In genomic region chr2:158922766-158923165, GRCm38 (mm10) we compare ENCODE assay signal across 12 mouse cellular contexts.
A peak's percentile ranks its signal among the peaks of the same experiment; 100 is the strongest.
DNase-seq lines count a peak whose midpoint lies in the region; ATAC-seq and TF ChIP-seq lines count a peak whose summit lies in the region.
"Had no signal": no experiment of that assay in that cellular context is flagged by ENCODE, and none has a peak within 500 bp of the region (broad histone marks: within the 10 kb centered on the region; RNA-seq: fewer than 3 reads in every experiment).

No protein-coding gene starts in this region.

- H3K4me2 ChIP-seq in intestine, embryonic 14.5 days (ENCODE audit: low read length), result no peak overlapping the region
- no peak overlapping the region for H3K4me2 ChIP-seq in intestine, embryonic 16.5 days (ENCODE audit: low read depth, low read length)
- no peak overlapping the region for H3K4me2 ChIP-seq in limb, embryonic 14.5 days (replicated peaks; ENCODE audit: low read depth, low read length, severe bottlenecking)

- peak; percentile 68 for DNase-seq in intestine, embryonic 14.5 days (ENCODE audit: low spot score)
- peak; percentile 17 for DNase-seq in ES-E14 (ENCODE audit: low read depth, low spot score)
- DNase-seq in embryo, embryonic 11 days, result peak; percentile 65
- peak; percentile 72 for DNase-seq in limb, embryonic 14.5 days (ENCODE audit: low spot score)
- no peak for DNase-seq in spleen, postnatal 36 days (ENCODE audit: low spot score in 2 of 2)
- no peak for DNase-seq in thymus, postnatal 10 days (ENCODE audit: low spot score in 2 of 2)
- DNase-seq: forebrain, postnatal 0 days; lung, postnatal 10 days; right cerebral cortex, postnatal 14 days had no signal

- no peaks in the 10 kb centered on the region for H3K36me3 ChIP-seq in intestine, embryonic 14.5 days (ENCODE audit: control insufficient read depth, insufficient read depth, low read length)
- no peaks in the 10 kb centered on the region for H3K36me3 ChIP-seq in intestine, embryonic 16.5 days (ENCODE audit: control insufficient read depth, insufficient read depth, low read length)
- H3K36me3 ChIP-seq in ES-E14 (ENCODE audit: control insufficient read depth, insufficient read depth, low read length, poor library complexity, severe bottlenecking), result no peaks in the 10 kb centered on the region
- no peaks in the 10 kb centered on the region for H3K36me3 ChIP-seq in limb, embryonic 14.5 days (ENCODE audit: control insufficient read depth, insufficient read depth, low read length)
- H3K36me3 ChIP-seq: midbrain, embryonic 10.5 days had no signal

- ATAC-seq in intestine, embryonic 14.5 days (replicated peaks; ENCODE audit: low FRiP score, low TSS enrichment, low read depth), result no peak
- no peak for ATAC-seq in intestine, embryonic 16.5 days
- no peak for ATAC-seq in limb, embryonic 14.5 days (ENCODE audit: low FRiP score, low read depth)
- ATAC-seq: forebrain, postnatal 0 days had no signal

- in situ Hi-C loops in ES-E14 (cut with MboI; ENCODE audit: low sequenced_read_pairs in 2 of 2, unreplicated experiment in 2 of 2), result no loop called here

- no peak overlapping the region for H3K4me3 ChIP-seq in intestine, embryonic 14.5 days (ENCODE audit: low read depth, low read length)
- H3K4me3 ChIP-seq in intestine, embryonic 16.5 days (ENCODE audit: low read length), result no peak overlapping the region
- H3K4me3 ChIP-seq in ES-E14 (ENCODE audit: insufficient read depth in 1 of 2, low read depth in 1 of 2, low read length in 2 of 2, poor library complexity in 1 of 2, severe bottlenecking in 1 of 2), result no peak overlapping the region
- no peak overlapping the region for H3K4me3 ChIP-seq in limb, embryonic 14.5 days (replicated peaks; ENCODE audit: low read length)
- H3K4me3 ChIP-seq: midbrain, embryonic 10.5 days had no signal

- H3K9me3 ChIP-seq in intestine, embryonic 14.5 days (ENCODE audit: control insufficient read depth, low read length), result no peaks in the 10 kb centered on the region
- H3K9me3 ChIP-seq in intestine, embryonic 16.5 days (ENCODE audit: control insufficient read depth, low read length), result no peaks in the 10 kb centered on the region
- no peaks in the 10 kb centered on the region for H3K9me3 ChIP-seq in ES-E14 (ENCODE audit: control insufficient read depth, insufficient read depth, low read depth, low read length)
- H3K9me3 ChIP-seq in limb, embryonic 14.5 days (ENCODE audit: control insufficient read depth, low read length), result no peaks in the 10 kb centered on the region
- H3K9me3 ChIP-seq: midbrain, embryonic 10.5 days had no signal

- WGBS in intestine, embryonic 14.5 days, result 39% methylated on average over 5 of the region's 5 CpGs
- 45% methylated on average over 5 of the region's 5 CpGs for WGBS in intestine, embryonic 16.5 days
- WGBS in limb, embryonic 14.5 days, result 34% methylated on average over 5 of the region's 5 CpGs

- no peak for TF ChIP-seq POLR2A in limb, embryonic 14.5 days (IDR thresholded peaks at IDR 0.05; ENCODE audit: borderline replicate concordance, extremely low read depth, insufficient read depth, insufficient read length)

- no peaks in the 10 kb centered on the region for H3K27me3 ChIP-seq in intestine, embryonic 14.5 days (replicated peaks; ENCODE audit: control insufficient read depth, insufficient read depth, low read length)
- no peaks in the 10 kb centered on the region for H3K27me3 ChIP-seq in intestine, embryonic 16.5 days (replicated peaks; ENCODE audit: control insufficient read depth, insufficient read depth, low read length)
- H3K27me3 ChIP-seq in limb, embryonic 14.5 days (ENCODE audit: control insufficient read depth, insufficient read depth, low read length), result no peaks in the 10 kb centered on the region

- no peak overlapping the region for H3K9ac ChIP-seq in intestine, embryonic 14.5 days (ENCODE audit: low read length)
- no peak overlapping the region for H3K9ac ChIP-seq in intestine, embryonic 16.5 days (ENCODE audit: low read depth, low read length)
- H3K9ac ChIP-seq in ES-E14 (ENCODE audit: insufficient read depth, low read depth, low read length, poor library complexity, severe bottlenecking), result no peak overlapping the region
- H3K9ac ChIP-seq in limb, embryonic 14.5 days (ENCODE audit: low read depth, low read length, severe bottlenecking), result no peak overlapping the region
- H3K9ac ChIP-seq: forebrain, postnatal 0 days; liver, embryonic 14.5 days had no signal

- no peak overlapping the region for H3K27ac ChIP-seq in intestine, embryonic 14.5 days (ENCODE audit: low read depth)
- no peak overlapping the region for H3K27ac ChIP-seq in intestine, embryonic 16.5 days (ENCODE audit: low read length)
- H3K27ac ChIP-seq in ES-E14 (ENCODE audit: insufficient read depth, low read depth, low read length, poor library complexity, severe bottlenecking), result no peak overlapping the region
- H3K27ac ChIP-seq in limb, embryonic 14.5 days (replicated peaks; ENCODE audit: low read depth, low read length), result no peak overlapping the region
- H3K27ac ChIP-seq: liver, embryonic 14.5 days; midbrain, embryonic 10.5 days had no signal

- no peaks in the 10 kb centered on the region for H3K4me1 ChIP-seq in intestine, embryonic 14.5 days (replicated peaks; ENCODE audit: control insufficient read depth, insufficient read depth, low read length)
- H3K4me1 ChIP-seq in intestine, embryonic 16.5 days (ENCODE audit: control insufficient read depth, insufficient read depth, low read length), result no peaks in the 10 kb centered on the region
- no peaks in the 10 kb centered on the region for H3K4me1 ChIP-seq in ES-E14 (ENCODE audit: control insufficient read depth in 2 of 2, insufficient read depth in 2 of 2, low read length in 2 of 2, poor library complexity in 1 of 2)
- H3K4me1 ChIP-seq in limb, embryonic 14.5 days (ENCODE audit: control insufficient read depth, insufficient read depth, low read length), result no peaks in the 10 kb centered on the region

TF ChIP-seq in ES-E14, 5 proteins besides CTCF, POLR2A, EP300 and RAD21:
- TF ChIP-seq ZNF384 (IDR thresholded peaks at IDR 0.05; ENCODE audit: low read depth, low read length) (no peak), MAFK (IDR thresholded peaks at IDR 0.05; ENCODE audit: insufficient read depth, low read depth, low read length) (no peak), CHD2 (IDR thresholded peaks at IDR 0.05; ENCODE audit: low read depth, low read length) (no peak), HCFC1 (IDR thresholded peaks at IDR 0.05; ENCODE audit: borderline replicate concordance, insufficient read depth, low read length) (no peak), ZC3H11A (IDR thresholded peaks at IDR 0.05; ENCODE audit: borderline replicate concordance, low read depth, low read length) (no peak)

Comparison
In these comparisons a context has a peak if more than half of its experiments do, and no peak if none do; other contexts are left out.
1. DNase-seq: peak in intestine, embryonic 14.5 days (single experiment), ES-E14 (single experiment), embryo, embryonic 11 days (single experiment) and limb, embryonic 14.5 days (single experiment); none in spleen, postnatal 36 days (0 of 2) and thymus, postnatal 10 days (0 of 2).